Mouse (Mus musculus): Measurements from ENCODE around the gene Slc9a9.

Gene Slc9a9

GRCm38 (mm10) chr9:95078626-95079025 is 408.9 kb downstream of the Slc9a9 start:
- no peak for DNase-seq (ENCODE audit: low spot score)

GRCm38 (mm10) chr9:95079951-95080350 is 410.2 kb downstream of the Slc9a9 start:
- DNase-seq (ENCODE audit: low spot score) = no peak

GRCm38 (mm10) chr9:95086109-95086821 is 416.6 kb downstream of the Slc9a9 start:
- DNase-seq (ENCODE audit: low spot score) = no peak

DNA sequence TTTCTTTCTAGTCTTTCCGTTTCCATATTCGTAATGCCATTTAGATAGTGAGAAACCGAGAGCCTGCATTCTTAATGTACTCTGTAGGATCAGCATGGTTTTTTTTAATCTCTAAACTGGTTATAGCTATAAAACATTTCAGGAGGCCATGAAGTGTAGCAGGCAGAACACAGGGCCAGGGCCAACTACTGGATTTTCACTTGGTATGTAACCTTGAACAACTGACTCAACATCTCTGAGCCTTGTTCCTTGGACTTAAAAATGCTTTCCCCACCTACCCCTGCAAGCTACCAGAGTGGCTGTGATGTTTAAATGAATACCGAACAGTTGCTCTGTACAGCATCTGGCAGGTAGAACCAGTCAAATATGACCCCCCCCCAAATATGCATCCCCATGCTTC is 418.5 kb downstream of the Slc9a9 start:
- DNase-seq (ENCODE audit: low spot score) = no peak

- no peak for DNase-seq (ENCODE audit: low spot score)
Measured at GRCm38 (mm10) chr9:95089050-95089449, 419.3 kb downstream of the Slc9a9 start.

DNA sequence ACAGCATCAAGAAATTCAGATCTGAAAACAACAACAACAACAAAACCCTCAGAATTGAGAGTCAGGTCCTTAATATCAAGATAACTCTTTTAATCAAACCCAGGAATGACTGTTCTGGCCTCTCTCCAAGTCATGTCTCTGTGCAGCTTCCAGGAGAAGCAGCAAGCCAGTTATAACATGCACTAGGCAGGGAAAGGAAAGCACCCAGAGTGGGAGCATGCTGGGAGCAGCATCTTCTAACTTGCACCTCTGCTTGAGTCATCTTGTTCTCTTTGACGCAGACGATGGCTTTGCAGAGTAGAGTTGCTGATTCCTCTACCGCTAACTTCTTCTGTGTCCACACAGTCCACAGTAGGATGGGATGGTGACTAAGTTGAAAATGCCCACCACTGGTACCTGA is 426.8 kb downstream of the Slc9a9 start:
- DNase-seq (ENCODE audit: low spot score) = no peak

GRCm38 (mm10) chr9:95105768-95106167 is 436.1 kb downstream of the Slc9a9 start:
- no peak for DNase-seq (ENCODE audit: low spot score)

- DNase-seq (ENCODE audit: low spot score) = no peak
Measured at GRCm38 (mm10) chr9:95109799-95110198, 440.1 kb downstream of the Slc9a9 start.

DNA sequence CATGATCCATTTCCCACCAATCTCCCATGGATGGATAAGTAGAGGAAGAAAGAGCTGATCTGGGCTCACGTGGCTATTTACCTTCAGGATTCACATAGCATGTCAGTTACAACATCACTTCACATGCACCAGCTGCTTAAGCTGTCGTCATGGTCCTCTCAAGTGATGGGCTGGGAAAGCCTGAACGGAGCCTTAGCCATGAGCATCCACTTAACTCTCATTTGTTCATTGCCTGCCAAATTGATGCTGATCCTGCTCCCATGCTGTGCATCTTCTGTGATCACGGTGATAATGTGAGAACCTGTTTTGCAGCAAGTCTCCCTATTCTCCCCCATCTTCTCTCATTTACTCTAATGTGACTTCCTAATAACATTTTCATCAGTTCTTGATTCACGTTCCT is 441.1 kb downstream of the Slc9a9 start:
- no peak for DNase-seq (ENCODE audit: low spot score)

GRCm38 (mm10) chr9:95111732-95112131 is 442.0 kb downstream of the Slc9a9 start:
- no peak for DNase-seq (ENCODE audit: low spot score)

DNA sequence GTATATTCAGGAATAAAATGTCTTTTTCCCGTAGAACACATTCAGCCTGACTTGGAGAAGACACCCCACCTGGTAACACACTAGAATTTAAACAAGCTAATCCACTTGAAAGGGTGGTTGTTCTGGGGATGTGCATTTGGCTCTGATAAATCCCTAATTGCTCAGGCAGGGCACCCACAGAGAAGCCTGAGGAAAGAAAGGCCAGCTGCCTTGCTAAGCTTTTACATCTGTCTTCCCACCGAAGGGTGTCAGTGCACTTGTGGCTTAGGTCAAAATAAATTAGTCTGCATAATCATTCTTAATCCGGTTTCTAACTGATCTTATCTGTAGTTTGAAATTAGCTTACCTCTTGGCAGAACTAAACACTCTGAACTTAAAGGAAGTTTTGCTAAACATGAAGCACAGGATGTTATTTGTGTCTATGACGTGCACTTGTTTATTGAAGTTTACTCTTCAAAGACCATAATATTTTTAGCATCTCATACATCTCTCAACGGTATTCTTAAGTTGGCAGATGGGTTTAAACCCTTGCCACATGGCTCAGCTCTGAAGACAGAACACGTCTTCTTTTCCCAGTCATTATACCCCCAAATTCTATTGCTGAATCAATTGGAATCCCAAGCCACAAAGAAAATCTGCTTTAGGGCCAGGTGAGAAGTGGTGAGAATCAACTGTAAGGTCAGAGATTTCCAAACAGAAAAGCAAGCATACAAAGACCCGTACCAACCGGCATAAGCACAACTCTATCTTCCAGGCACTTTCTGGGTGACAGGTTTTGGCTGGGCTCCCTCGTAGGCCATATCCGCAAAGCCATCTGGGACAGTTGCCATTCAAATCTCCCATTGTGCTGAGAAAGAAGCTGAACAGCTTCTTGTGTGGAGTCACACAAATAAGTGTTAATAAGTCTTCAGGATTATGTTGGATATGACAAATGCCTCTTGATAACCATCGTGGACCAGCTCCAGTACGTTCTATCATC is 443.7 kb downstream of the Slc9a9 start:
- peak; percentile 22 for DNase-seq (ENCODE audit: low spot score)

- peak; percentile 39 for DNase-seq (ENCODE audit: low spot score)
Measured at GRCm38 (mm10) chr9:95120062-95120461, 450.4 kb downstream of the Slc9a9 start.

GRCm38 (mm10) chr9:95121151-95121835 is 451.6 kb downstream of the Slc9a9 start:
- DNase-seq (ENCODE audit: low spot score) = peak; percentile 27

DNA sequence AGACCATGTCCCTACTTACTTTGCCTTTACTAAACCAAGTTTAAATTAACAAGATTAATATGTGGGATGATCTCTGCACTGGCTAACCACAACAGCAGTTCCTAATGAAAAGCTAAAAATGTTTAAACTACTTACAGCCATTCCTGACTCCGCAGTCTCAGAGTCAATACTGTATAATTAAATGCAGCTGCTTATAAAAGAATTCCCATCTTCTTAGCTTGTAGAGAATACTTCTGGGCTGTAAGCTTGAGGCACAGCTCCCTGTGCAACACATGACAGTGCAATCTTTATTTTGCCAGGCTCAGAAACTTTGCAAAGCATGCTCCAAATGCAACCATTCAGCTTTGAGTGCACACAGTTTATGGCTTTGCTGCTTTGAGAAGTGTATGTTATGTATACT is 456.0 kb downstream of the Slc9a9 start:
- DNase-seq (ENCODE audit: low spot score) = no peak

DNA sequence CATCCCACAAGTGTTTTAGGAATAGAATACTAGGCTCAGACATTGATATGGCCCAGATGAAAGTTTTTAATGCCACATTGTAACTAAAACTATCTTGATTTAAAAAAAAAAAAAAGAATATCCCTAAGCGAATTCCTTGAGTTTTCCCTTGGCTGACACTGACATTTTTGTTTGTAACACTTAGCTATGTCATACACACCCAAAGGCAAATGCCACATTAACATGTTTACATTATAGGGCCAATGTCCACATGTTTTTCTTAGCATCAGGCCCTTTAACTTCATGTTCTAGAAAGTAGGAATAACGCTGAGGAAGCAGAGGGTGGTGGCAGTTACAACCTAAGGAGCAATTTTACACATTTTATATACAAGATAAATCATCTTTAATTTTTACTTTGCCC is 458.1 kb downstream of the Slc9a9 start:
- DNase-seq (ENCODE audit: low spot score) = no peak

DNA sequence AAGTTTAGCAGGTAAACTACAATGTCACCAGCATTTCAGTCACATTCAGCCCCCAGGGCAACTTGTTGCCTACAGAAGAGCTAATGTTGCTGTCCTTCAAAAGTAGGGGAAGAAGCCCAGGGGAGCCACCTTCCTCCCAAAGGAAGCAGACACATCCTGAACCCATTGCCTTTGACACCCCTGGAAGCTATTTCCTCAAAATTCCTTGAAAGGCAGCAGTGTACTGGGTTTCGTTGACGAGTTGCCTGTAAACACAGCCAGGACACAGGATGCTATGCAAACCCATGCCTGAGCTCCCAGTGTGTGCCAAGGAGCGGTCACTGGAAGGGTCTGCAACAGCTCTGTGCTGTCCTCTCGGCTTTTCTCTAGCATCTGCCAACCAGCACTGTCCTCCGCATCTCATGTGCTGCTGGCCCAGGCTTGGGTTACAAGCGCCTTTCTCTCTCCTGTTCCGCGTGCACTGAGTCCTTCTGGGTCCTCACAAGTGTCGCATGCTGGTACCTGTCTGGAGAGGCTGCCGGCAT is 479.6 kb downstream of the Slc9a9 start:
- no peak for DNase-seq (ENCODE audit: low spot score)

DNA sequence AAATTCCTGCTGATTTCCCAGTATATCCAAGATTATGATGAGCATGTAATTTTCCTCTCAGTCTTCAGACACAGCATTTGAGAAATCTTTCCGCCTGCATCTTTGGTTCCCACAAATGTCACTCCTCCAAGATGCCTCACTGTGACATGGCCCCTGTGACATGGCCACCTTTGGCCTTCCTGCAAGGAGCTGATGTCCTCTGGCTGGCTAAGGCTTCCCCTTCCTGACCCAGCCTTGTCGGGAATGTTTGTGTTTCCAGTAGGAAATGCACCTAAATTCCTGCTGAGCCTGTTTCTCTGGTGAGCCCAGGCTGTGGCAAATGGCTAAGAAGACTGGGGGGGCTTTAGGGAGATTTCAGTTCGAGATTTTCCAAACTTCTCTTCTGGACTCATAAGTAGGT is 480.4 kb downstream of the Slc9a9 start:
- no peak for DNase-seq (ENCODE audit: low spot score)

DNA sequence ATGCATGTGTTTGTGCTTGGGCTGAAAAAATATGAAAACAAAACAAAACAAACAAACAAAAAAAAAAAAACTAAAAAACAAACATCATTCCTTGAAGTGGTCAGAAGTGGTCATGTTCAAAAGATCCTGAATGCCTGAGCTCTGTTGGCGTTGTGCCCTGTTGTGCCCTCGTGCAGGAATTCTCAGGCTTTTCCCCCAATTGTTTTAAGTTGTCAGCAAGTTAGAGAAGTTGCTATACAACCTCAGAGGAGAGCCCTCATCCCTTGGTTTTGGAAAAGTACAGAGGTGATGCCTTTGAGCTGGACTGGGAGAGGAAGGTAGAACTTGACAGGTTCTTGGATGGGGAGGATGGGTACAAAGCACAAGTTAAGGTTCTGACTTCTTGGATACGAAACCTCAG is 480.9 kb downstream of the Slc9a9 start:
- no peak for DNase-seq (ENCODE audit: low spot score)

DNA sequence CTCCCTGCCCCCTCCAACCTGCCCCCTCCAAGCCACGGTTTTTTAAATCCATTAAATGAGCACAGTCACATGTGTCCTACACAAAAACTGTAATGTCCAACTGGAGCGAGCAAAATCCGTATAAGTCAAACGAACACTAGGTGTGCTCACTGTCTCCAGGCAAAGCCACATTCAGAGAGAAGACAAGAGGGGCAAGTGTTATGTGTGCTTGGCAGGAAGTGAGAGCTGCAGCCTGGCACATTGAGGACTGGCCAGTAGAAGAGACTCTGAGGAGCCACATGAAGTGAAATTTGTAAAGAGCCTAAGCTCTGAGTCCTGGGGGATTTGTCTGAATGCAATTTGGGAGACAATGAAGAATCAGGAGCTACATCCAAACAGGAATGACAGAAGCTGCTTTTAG is 481.3 kb downstream of the Slc9a9 start:
- DNase-seq (ENCODE audit: low spot score) = no peak

GRCm38 (mm10) chr9:95151746-95152145 is 482.0 kb downstream of the Slc9a9 start:
- DNase-seq (ENCODE audit: low spot score) = no peak

DNA sequence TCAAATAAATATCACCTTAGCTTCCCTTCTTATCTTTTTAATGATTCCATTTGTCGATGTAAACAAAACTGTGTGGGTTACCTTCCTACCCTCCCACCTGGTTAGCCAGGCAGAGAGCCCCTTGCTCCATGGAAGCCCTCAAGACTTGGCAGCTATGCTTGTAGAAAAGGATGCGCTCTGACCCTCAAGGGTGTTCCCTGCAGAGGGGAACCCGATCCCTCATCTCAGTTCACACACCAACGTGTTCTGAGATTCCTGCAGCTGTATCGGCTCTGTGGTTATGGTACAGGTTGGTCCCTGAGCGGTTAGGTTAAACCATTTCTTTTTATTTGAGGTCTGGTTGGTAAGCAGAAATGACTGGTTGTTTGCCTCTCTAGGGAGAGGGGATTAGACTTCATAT is 484.3 kb downstream of the Slc9a9 start:
- DNase-seq (ENCODE audit: low spot score) = no peak

GRCm38 (mm10) chr9:95157948-95158347 is 488.2 kb downstream of the Slc9a9 start:
- no peak for DNase-seq (ENCODE audit: low spot score)

Data from T-cell, adult 2 months (primary cell).